Mouse (Mus musculus) cortical plate, adult 2 months (tissue): ENCODE results near the gene Gpr135.

Experiments
- CTCF ChIP-seq: fragments of 200-500 bp; IDR thresholded peaks from 2 replicates; pipeline ENCODE4 v1.5.1; 2011; ENCODE audit warnings: mild to moderate bottlenecking, control low read depth, low read length; ENCODE audit not compliant: insufficient read depth; ENCODE audit errors: extremely low read depth
- POLR2A ChIP-seq: fragments of 200-500 bp; IDR thresholded peaks from 2 replicates; pipeline ENCODE4 v1.6.1; 2011; ENCODE audit warnings: mild to moderate bottlenecking, low read length, control low read depth; ENCODE audit not compliant: insufficient read depth; ENCODE audit errors: extremely low read depth

- TF ChIP-seq CTCF (no peak), POLR2A (no peak)
Observed at GRCm38 (mm10) chr12:72036097-72036661, 34.7 kb downstream of the Gpr135 start.
